Mouse (Mus musculus) thymus, postnatal 10 days (tissue): ENCODE data around the gene Emg1.
A peak's percentile ranks its signal among the peaks of the same experiment; 100 is the strongest.

Source experiments
- DNase-seq, 2 experiments: peaks; one replicate each; pipeline ENCODE4 v3.0.0; 2021; ENCODE audit warnings: low spot score in 2 of 2

Emg1 gene

DNA sequence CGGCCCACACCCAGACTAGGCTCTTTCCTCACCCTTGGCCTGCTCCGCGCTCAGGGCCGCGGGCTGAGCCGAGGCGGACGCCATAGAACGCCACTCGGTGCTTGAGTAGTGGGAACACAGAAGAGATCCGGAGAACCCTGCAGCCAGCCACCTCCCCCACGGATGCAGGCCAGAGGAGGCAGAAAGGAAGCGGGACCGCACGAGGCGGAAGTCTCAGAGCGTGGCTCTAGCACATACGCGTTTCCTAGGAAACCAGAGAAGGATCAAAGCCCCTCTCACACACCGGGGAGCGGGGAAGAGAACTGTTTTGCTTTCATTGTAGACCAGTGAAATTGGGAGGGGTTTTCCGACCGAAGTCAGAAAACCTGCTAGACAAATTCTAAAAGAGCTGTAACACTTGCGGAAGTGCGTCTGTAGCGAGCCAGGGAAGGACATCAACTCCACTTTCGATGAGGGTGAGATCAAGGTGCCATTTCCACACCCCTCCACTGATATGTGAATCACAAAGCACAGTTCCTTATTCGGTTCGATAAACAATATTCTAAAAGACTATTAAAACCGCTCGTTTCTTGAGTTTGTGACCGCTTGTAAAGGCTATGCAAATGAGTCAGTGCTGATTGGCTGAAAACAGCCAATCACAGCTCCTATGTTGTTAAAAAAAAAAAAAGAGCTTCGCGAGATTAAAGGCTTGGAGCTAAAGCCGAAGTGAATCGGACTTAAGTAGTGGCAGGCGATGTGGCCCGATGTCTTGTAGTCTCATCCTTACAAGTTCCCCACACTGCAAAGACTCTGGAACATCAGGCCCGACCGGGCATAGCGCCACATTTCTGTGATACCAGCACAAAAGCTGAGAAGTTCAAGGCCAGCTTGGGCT is 29.1 kb upstream of the Emg1 start, which contains the start of gene Grcc10:
Grcc10 (minus strand) TSS at position 487 of the 874 bp plus-strand sequence.
- DNase-seq: peak; percentile 91 to 93

DNA sequence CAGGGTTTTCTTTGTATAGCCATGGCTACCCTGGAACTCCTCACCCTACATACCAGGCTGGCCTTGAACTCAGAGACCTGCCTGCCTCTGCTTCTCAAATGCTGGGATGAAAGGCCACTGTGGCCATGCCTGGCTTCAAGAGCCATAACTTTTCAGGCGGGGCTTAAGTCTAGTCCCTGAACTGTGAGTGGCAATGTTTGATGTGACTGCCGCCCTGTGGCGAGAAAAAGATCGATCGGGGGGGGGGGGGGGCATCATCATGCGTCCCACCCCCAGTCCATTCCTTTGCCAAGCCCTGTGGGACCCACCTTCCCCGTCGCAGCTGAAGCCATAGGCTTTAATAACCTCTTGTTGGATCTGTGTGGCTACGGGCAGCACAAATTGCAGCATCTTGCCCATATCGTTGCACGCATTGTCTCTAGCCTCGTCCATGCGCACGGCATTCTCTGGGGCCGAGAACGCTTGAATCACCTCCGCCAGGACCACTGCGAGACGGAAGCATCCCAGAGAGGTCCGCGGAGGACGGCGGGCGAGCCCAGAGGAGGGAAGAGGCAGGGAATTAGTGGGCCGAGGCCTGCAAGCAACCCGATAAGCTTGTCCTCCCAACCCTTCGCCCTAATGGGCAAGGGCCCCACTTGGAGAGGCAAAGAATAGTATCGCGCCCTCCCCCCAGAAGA is 28.4 kb upstream of the Emg1 start:
- DNase-seq: peak; percentile 54 to 56

- no peak for DNase-seq
Measured at GRCm38 (mm10) chr6:124739231-124739796, 27.3 kb upstream of the Emg1 start.

DNA sequence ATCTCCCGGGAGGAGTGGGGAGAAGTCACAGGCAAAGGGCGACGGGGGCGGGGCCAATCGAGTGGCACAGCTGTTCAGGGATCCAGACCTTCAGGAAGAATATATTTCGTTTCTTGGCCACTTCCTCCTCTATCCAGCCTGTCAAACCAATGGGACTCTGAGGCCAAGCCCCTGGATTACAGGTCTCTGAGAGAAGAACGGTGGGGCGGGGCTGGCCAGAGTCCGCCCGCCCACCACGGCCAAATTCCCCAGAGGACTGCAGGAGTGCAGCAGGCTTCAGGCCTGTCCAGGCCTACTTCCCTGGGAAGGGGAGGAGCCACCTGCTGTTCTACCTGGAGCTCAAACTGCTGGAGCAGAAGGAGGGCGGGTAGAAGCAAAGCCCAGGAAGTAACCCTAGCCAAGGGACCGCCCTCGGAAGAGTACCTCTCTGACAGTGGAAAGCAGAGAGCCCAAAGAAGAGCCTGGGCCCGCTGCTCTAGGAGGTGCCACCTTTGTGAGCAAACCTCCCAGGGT is 26.6 kb upstream of the Emg1 start, which contains the start of gene Ptpn6:
Ptpn6 (minus strand) TSS at position 204 of the 513 bp plus-strand sequence.
- peak in 1 of 2 experiments; percentile 14 for DNase-seq

- DNase-seq: no peak
Measured at GRCm38 (mm10) chr6:124737040-124737439, 25.1 kb upstream of the Emg1 start.

- DNase-seq: no peak
Measured at GRCm38 (mm10) chr6:124734417-124734816, 22.4 kb upstream of the Emg1 start.

DNA sequence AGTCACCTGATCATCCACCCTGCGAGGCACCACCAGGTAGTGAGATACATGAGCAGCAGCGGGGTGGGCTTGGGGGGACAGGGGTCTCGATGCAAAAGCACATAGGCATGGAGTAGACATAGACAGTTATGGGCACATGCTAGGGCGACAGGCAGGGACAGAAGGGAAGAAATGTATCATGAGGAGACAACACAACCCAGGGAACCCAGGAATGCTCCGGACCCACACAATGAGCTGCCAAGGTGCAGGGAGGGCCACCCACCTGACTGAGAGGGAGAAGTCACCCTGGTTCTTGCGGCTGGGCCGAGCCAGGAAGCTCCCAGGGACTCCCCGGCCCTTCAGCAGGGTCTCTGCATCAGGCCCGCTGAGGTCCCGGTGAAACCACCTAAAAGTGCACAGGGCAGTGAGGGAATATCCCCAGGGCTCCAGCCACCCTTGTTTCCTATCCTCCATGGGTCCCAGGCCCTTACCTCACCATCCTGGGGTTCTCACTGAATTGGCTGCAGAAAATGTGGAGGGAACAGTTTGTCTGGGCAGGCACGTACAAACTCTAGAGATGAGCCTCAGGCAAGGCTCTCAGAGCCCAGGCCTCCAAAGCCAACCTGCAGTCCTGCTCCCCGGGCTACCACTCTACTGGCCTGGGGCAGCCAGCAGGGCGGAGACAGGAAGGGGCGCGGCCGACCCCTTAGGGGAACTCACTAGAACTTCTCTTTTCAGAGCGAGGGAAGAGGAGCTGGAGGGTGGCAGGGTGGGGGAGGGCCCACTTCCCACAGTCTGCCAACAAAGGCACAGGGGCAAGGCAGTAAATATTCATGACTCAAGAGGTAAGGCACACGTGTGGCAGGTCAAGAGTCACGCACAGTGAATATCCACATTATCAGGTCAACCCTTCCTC is 20.7 kb upstream of the Emg1 start:
- DNase-seq: peak; percentile 80 to 83

GRCm38 (mm10) chr6:124731038-124731437 is 19.1 kb upstream of the Emg1 start:
- no peak for DNase-seq

- DNase-seq: peak; percentile 42 to 45
Measured at GRCm38 (mm10) chr6:124729850-124730705, 18.1 kb upstream of the Emg1 start.

- no peak for DNase-seq
Measured at GRCm38 (mm10) chr6:124728621-124729020, 16.6 kb upstream of the Emg1 start.

DNA sequence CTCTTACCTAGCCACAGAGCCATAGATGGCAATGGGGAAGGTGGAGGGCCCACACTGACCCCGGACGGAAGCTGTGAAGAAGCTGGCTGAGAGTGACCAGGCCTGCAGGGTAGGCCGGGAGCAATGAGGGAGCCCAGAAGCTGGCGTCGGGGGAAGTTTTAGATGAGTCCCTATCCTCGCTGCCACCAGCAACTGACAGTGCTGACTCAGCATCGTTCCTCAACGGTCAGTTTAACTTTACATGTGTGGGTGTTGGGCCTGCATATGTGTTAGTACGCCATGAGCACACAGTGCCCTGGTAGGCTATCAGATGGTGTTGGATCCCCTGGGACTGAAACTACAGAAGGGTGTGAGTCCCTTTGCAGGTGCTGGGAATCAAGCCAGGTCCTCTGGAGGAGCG is 12.5 kb upstream of the Emg1 start:
- no peak for DNase-seq

DNA sequence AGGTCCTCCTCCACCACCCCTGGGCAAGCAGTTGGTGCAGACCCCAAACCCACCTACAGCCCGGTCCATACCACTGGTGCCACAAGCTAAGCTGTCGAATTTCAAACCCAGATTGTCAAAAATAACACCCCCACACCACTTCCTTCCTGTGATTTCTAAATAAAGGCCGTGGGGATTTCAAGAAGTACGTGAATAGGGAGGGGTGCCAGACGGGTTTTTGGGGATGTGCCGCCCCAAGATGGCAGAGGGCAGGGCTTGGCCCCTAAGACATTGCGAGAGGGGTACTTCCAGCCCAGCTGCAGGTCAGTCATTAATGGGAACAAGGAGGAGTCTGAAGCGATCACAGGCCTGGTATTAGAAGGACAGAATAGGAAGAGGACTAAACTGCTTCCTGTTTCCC is 11.6 kb upstream of the Emg1 start:
- DNase-seq: no peak

GRCm38 (mm10) chr6:124722876-124723473 is 11.0 kb upstream of the Emg1 start:
- no peak for DNase-seq

- DNase-seq: peak; percentile 47 to 50
Measured at GRCm38 (mm10) chr6:124720904-124721303, 8.9 kb upstream of the Emg1 start.

- no peak for DNase-seq
Measured at GRCm38 (mm10) chr6:124719354-124719978, 7.5 kb upstream of the Emg1 start.

DNA sequence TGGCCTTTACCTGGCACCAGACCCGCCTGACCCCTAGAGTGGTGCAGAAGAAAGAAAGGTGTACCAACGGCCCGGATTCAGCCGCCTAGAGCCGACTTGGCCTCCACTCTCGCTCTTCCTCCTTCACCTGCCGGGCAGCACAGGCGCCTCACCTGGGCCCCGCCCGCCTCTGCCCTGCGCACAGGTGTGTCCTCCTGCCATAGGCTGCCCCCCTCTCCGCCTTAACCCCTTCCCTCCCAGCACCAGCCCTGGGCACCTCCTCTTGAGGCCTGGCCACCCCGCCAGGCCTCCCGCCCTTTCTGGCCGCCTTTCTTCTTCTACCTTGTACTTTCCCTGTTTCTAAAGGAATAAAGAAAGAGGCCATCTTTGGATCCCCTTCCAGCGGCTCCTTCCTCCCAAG is 6.7 kb upstream of the Emg1 start:
- no peak for DNase-seq

- no peak for DNase-seq
Measured at GRCm38 (mm10) chr6:124717968-124718367, 6.0 kb upstream of the Emg1 start.

DNA sequence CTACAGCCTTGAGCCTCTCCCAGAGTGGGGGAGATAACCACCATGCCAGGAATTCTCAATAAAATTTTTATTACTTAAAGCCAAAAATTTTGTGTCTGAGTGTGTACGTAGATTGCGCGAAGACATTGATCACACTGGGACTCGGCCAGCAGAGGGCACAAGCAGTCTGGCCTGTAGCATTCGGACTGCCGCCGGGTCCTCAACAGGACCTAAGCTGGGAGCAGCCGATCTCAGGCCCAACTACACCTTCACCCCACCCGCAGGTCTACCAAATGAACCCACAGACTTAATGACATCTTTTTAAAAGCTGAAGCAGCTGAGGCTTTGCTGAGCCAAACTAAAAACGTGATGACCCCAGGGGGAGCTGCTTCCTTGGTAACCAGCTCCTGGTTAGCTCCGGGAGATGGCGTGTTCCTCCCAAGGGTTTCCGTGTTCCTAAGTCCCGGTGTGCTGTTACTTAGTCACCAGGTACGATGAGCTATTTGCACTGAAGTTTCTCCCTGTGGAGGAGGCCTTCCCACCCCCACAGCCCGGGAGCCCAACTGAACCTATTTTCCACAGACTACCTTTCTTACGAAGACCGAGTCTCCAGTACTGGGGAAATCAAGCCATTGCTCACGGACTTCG is 5.0 kb upstream of the Emg1 start:
- no peak for DNase-seq

- DNase-seq: no peak
Measured at GRCm38 (mm10) chr6:124712918-124713317, 940 bp upstream of the Emg1 start.
